Mouse (Mus musculus) liver, postnatal 0 days (tissue): ENCODE data around the gene Fam189a2. TPM values are rescaled to one million over a fixed set of nuclear protein-coding genes. Genes with fewer than 3 reads are reported as not detected.

Experiments
- ATAC-seq: fragments of 200-750 bp; cut with Nextera tagmentation; 2 replicates; pipeline ENCODE4 v1.8.0; 2017; ENCODE audit warnings: mild to moderate bottlenecking, moderate library complexity
- DNase-seq: peaks from one replicate; pipeline ENCODE4 v3.0.0-alpha.2; 2016
- H3K27ac ChIP-seq: fragments of 300-500 bp; sonication (generic); 2 replicates; pipeline ENCODE4 v1.5.1; 2014; ENCODE audit warnings: antibody characterized with exemption, moderate library complexity, mild to moderate bottlenecking, low read depth
- H3K27me3 ChIP-seq: fragments of 300-500 bp; sonication (generic); 2 replicates; pipeline ENCODE4 v1.6.1; 2014; ENCODE audit warnings: low read length, control low read depth, mixed read lengths; ENCODE audit not compliant: insufficient read depth
- H3K36me3 ChIP-seq: fragments of 300-500 bp; sonication (generic); replicated peaks from 2 replicates; pipeline ENCODE4 v1.6.1; 2014; ENCODE audit warnings: mild to moderate bottlenecking, control low read depth, low read length, moderate library complexity, mixed read lengths; ENCODE audit not compliant: insufficient read depth
- H3K4me1 ChIP-seq: fragments of 300-500 bp; sonication (generic); 2 replicates; pipeline ENCODE4 v1.6.1; 2014; ENCODE audit warnings: antibody characterized with exemption, mild to moderate bottlenecking, control low read depth; ENCODE audit not compliant: insufficient read depth
- H3K4me2 ChIP-seq: fragments of 300-500 bp; sonication (generic); 2 replicates; pipeline ENCODE4 v1.6.1; 2014; ENCODE audit warnings: low read depth, mild to moderate bottlenecking, low read length, moderate library complexity, mixed read lengths
- H3K4me3 ChIP-seq: fragments of 300-500 bp; sonication (generic); 2 replicates; pipeline ENCODE4 v1.5.1; 2014; ENCODE audit warnings: low read depth, low read length
- H3K9ac ChIP-seq: fragments of 300-500 bp; sonication (generic); replicated peaks from 2 replicates; pipeline ENCODE4 v1.6.1; 2014; ENCODE audit warnings: mild to moderate bottlenecking, moderate library complexity
- H3K9me3 ChIP-seq: fragments of 300-500 bp; sonication (generic); 2 replicates; pipeline ENCODE4 v1.6.1; 2016; ENCODE audit warnings: mild to moderate bottlenecking, control low read depth, low read length, mixed read lengths
- CTCF ChIP-seq: sonication (generic); IDR thresholded peaks from 2 replicates; pipeline ENCODE4 v1.5.1; 2016; ENCODE audit warnings: antibody characterized with exemption, low read depth
- EP300 ChIP-seq: IDR thresholded peaks from 2 replicates; pipeline ENCODE4 v1.6.1; 2016; ENCODE audit warnings: antibody characterized with exemption, low read depth, mild to moderate bottlenecking
- WGBS: fragments of 180-500 bp; shearing (Covaris S2); extraction: QIAGEN DNeasy Blood & Tissue Kit; methylation state at CpG from one replicate; pipeline ENCODE4 v1.1.7; 2014; ENCODE audit not compliant: insufficient replicate concordance; 5-methylcytosine and 5-hydroxymethylcytosine counted together
- polyA plus RNA-seq: library from polyadenylated mRNA; unstranded; fragments of >200 nt; fragmentation: Nextera tagmentation; extraction: Ambion mirVana; gene quantifications from 2 replicates; pipeline ENCODE4 v1.2.1, GENCODE M21; 2015

Fam189a2 gene
- polyA plus RNA-seq, 1 experiment from 2014 or later: 0.11 TPM

DNA sequence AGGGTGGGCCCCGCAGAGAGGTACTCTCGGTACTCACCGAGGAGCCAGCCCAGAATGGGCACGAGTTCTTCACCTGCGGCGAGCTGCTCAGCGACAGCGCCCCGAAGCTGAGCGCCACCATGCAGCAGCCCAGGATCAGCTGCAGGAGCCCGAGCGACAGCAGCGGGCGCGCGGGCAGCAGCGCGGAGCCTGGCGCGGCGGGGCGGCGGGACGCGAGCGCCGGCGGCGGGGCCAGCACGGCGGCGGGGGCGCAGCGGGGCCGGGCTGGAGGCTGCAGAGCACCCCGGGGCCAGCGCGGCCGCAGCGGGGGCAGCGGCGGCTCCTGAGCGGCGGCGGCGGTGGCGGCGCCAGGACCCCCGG lies 328 bp downstream of the Fam189a2 start:
- H3K27me3 ChIP-seq: peaks cover 33% of the 10 kb centered on the region
- peak; percentile 14 for DNase-seq

DNA sequence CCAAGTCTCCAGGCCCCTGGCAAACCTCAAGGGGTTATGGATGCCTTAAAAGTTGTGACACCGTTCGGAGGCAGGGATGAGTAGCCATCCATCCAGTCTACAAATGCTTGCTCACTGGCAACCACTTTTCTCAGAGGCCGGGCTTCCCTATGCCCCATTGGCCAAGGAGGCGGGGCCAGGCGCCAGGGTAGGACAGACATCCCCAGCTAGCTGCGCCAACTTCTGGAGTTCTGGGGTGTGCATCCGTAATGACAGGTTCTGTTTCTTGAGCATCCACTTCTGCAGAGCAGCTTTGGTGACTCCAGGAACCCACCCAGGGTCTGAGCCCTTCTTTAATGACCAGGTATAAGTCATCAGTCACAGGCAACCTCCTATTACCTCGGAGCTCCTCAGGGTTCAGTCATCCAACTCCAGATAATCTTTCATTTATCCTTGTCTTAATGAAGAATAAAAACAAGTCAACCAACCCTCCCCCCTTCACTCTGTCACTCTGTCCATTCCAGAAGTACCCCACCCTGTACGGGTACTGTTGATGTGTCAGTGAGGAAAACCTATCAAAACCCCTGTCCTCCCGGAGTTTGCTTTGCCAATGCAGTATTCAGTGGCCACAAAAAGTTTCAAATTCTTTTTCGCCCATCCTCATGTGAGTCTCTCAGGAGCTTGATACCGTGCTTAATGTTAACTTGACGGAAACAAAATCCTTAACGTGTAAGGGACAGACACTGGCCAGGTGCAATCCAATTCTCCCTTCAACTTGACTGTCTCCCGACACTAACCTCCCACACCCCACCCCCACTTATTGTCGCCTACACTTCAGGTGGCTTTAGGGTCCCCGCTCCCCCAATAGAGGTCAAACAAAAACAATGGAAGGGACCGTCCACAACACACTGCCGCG lies 956 bp downstream of the Fam189a2 start:
- 17% methylated on average over 20 of the region's 20 CpGs for WGBS
- DNase-seq: no peak
- no peak overlapping the region for H3K27ac ChIP-seq
- peak overlapping the region; percentile 50 for H3K4me3 ChIP-seq
- no peaks in the 10 kb centered on the region for H3K9me3 ChIP-seq
- H3K4me1 ChIP-seq: no peaks in the 10 kb centered on the region
- peak overlapping the region; percentile 75 for H3K4me2 ChIP-seq
- H3K36me3 ChIP-seq: no peaks in the 10 kb centered on the region
- H3K27me3 ChIP-seq: peaks cover 33% of the 10 kb centered on the region
- no peak overlapping the region for H3K9ac ChIP-seq
- ATAC-seq: no peak
- TF ChIP-seq CTCF (no peak), EP300 (no peak)

More for the DNA sequence above, 328 bp downstream of the Fam189a2 start:
- Histone ChIP-seq H3K9me3 (no peaks in the 10 kb centered on the region), H3K36me3 (no peaks in the 10 kb centered on the region), H3K4me3 (peak overlapping the region; percentile 50), H3K9ac (peak overlapping the region; percentile 7; the same call in 1 of the 2 replicates), H3K4me2 (peak overlapping the region; percentile 75), H3K4me1 (no peaks in the 10 kb centered on the region), H3K27ac (no peak overlapping the region)
- 1% methylated on average over 32 of the region's 49 CpGs for WGBS
- no peak for ATAC-seq
- no peak for TF ChIP-seq CTCF
- TF ChIP-seq EP300: no peak

DNA sequence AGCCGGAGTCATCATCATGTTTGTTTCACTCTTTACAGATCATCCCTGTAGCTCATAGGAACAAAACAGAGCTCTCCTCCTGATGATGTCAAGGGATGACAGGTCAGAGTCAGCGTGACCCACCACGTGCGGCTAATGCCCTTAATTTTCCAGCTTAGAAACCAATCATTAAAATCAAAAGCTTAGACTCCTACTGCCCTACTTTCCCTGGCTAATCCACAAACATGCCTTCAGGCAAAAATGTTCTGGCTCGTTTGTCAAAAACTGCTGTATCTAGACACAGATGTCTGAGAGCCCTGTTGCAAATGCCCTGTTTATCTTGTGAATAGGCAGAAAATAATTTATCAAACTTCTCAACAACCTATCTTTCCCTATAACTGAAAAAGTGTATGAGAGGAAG lies 4.9 kb downstream of the Fam189a2 start:
- H3K4me2 ChIP-seq: no peak overlapping the region
- no peak for ATAC-seq
- TF ChIP-seq CTCF: no peak
- TF ChIP-seq EP300: no peak
- H3K4me3 ChIP-seq: no peak overlapping the region
- no peaks in the 10 kb centered on the region for H3K4me1 ChIP-seq
- H3K27ac ChIP-seq: no peak overlapping the region
- DNase-seq: no peak
- 80% methylated on average over 5 of the region's 5 CpGs for WGBS
- no peaks in the 10 kb centered on the region for H3K36me3 ChIP-seq
- H3K9ac ChIP-seq: no peak overlapping the region
- no peaks in the 10 kb centered on the region for H3K9me3 ChIP-seq
- peaks cover 17% of the 10 kb centered on the region for H3K27me3 ChIP-seq

DNA sequence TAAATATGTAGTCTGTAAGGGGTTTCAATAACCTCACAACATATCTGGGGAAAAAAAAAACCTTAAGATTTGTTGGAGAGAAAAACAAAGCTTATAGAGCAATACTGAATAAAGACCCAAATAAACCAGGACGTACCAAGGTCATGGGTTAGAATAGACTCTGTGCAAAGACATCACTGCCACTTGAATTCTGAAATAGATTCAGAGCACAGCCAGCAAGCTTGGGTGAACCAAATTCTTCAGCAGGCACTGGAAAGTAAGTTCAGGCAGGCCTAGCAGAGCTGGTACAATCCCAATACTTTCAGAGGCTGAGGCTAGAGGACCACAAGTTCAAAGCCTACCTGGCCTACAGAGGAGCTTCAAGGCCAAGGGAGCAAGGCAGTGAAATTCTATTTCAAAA lies 6.2 kb downstream of the Fam189a2 start:
- Histone ChIP-seq H3K4me3 (no peak overlapping the region), H3K9me3 (no peaks in the 10 kb centered on the region), H3K4me1 (no peaks in the 10 kb centered on the region), H3K27me3 (peaks cover 9% of the 10 kb centered on the region), H3K9ac (no peak overlapping the region), H3K4me2 (no peak overlapping the region), H3K36me3 (no peaks in the 10 kb centered on the region), H3K27ac (no peak overlapping the region)
- ATAC-seq: no peak
- no peak for DNase-seq
- WGBS: 72% methylated on average over 1 of the region's 1 CpGs
- TF ChIP-seq EP300: no peak
- TF ChIP-seq CTCF: no peak

DNA sequence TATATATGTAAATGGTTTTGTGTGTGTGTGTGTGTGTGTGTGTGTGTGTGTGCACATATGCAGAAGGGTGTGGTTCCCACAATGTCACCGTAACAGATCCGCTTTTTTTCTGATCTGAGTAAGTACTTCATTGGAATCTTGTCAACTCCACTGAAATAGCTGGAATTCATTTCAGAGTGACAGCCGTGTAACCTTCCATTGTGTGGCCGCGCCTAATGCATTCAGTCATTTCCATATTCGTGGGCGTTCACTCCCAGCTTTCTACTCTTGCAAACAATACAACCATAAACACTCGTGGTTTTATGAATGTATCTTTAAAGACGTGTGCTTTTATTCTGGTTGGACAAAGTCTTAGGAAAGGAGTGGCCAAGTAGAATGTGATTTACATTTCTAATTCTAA lies 6.7 kb downstream of the Fam189a2 start:
- DNase-seq: no peak
- TF ChIP-seq CTCF (no peak), EP300 (no peak)
- no peak overlapping the region for H3K4me3 ChIP-seq
- 76% methylated on average over 9 of the region's 9 CpGs for WGBS
- ATAC-seq: no peak
- peaks cover 4% of the 10 kb centered on the region for H3K27me3 ChIP-seq
- H3K9ac ChIP-seq: no peak overlapping the region
- H3K9me3 ChIP-seq: no peaks in the 10 kb centered on the region
- H3K27ac ChIP-seq: no peak overlapping the region
- no peaks in the 10 kb centered on the region for H3K4me1 ChIP-seq
- H3K36me3 ChIP-seq: no peaks in the 10 kb centered on the region
- no peak overlapping the region for H3K4me2 ChIP-seq

DNA sequence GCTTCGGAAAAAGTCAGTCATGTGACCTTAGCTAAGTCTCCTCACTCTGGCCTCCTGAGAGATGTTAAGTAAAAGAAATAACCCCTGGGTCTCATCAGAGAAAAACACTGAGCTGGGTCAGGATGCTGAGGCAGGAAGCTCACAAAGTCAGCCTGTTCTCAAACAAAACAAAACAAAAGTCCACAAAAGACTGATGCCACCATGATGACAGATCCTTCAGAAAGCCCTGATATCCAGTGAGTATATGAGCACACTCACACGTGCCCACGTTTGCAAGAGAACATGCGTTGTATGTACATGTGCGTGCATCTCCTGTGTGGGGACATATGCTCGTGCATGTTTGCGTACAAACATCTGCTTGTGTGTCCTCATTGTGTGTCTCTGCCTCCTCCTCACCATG lies 7.5 kb downstream of the Fam189a2 start:
- WGBS: 78% methylated on average over 7 of the region's 7 CpGs

More for the DNA sequence above, 7.5 kb downstream of the Fam189a2 start:
- no peak overlapping the region for H3K27ac ChIP-seq
- H3K36me3 ChIP-seq: no peaks in the 10 kb centered on the region
- no peak for ATAC-seq
- H3K9ac ChIP-seq: no peak overlapping the region
- H3K27me3 ChIP-seq: no peaks in the 10 kb centered on the region
- TF ChIP-seq EP300 (no peak), CTCF (no peak)
- no peak overlapping the region for H3K4me2 ChIP-seq
- no peaks in the 10 kb centered on the region for H3K4me1 ChIP-seq
- H3K9me3 ChIP-seq: no peaks in the 10 kb centered on the region
- H3K4me3 ChIP-seq: no peak overlapping the region
- no peak for DNase-seq
